Mouse (Mus musculus) stomach, postnatal 0 days (tissue): ENCODE measurements around the gene Asb17. TPM values are rescaled to one million over a fixed set of nuclear protein-coding genes. Genes with fewer than 3 reads are reported as not detected.

Source experiments
- ATAC-seq: fragments of 200-750 bp; cut with Nextera tagmentation; 2 replicates; pipeline ENCODE4 v1.8.0; 2017; ENCODE audit not compliant: low FRiP score, low TSS enrichment
- DNase-seq: peaks from one replicate; pipeline ENCODE4 v3.0.0-alpha.2; 2016; ENCODE audit warnings: low spot score
- H3K27ac ChIP-seq: fragments of 300-500 bp; sonication (generic); replicated peaks from 2 replicates; pipeline ENCODE4 v1.5.1; 2014; ENCODE audit warnings: mild to moderate bottlenecking, control low read depth
- H3K27me3 ChIP-seq: fragments of 300-500 bp; sonication (generic); 2 replicates; pipeline ENCODE4 v1.6.1; 2014; ENCODE audit warnings: low read length; ENCODE audit not compliant: control insufficient read depth, insufficient read depth
- H3K36me3 ChIP-seq: fragments of 300-500 bp; sonication (generic); 2 replicates; pipeline ENCODE4 v1.6.1; 2014; ENCODE audit warnings: low read length, mixed read lengths; ENCODE audit not compliant: control insufficient read depth, insufficient read depth
- H3K4me1 ChIP-seq: fragments of 300-500 bp; sonication (generic); replicated peaks from 2 replicates; pipeline ENCODE4 v1.6.1; 2014; ENCODE audit warnings: antibody characterized with exemption; ENCODE audit not compliant: control insufficient read depth, insufficient read depth
- H3K4me2 ChIP-seq: fragments of 300-500 bp; sonication (generic); replicated peaks from 2 replicates; pipeline ENCODE4 v1.6.1; 2014; ENCODE audit warnings: low read depth, mild to moderate bottlenecking, control low read depth, moderate library complexity
- H3K4me3 ChIP-seq: fragments of 300-500 bp; sonication (generic); 2 replicates; pipeline ENCODE4 v1.5.1; 2014; ENCODE audit warnings: low read depth, low read length, control low read depth
- H3K9ac ChIP-seq: fragments of 300-500 bp; sonication (generic); 2 replicates; pipeline ENCODE4 v1.6.1; 2014; ENCODE audit warnings: mild to moderate bottlenecking, low read length, control low read depth, mixed read lengths
- H3K9me3 ChIP-seq: fragments of 300-500 bp; sonication (generic); 2 replicates; pipeline ENCODE4 v1.6.1; 2016; ENCODE audit warnings: low read length; ENCODE audit not compliant: control insufficient read depth
- CTCF ChIP-seq: IDR thresholded peaks from 2 replicates; pipeline ENCODE4 v1.5.1; 2016; ENCODE audit warnings: antibody characterized with exemption, low read depth, mild to moderate bottlenecking, moderate library complexity
- EP300 ChIP-seq: optimal IDR thresholded peaks from 2 replicates; pipeline ENCODE3; 2016; ENCODE audit warnings: antibody characterized with exemption
- WGBS: fragments of 180-500 bp; shearing (Covaris S2); extraction: QIAGEN DNeasy Blood & Tissue Kit; methylation state at CpG from one replicate; pipeline ENCODE4 v1.1.7; 2014; 5-methylcytosine and 5-hydroxymethylcytosine counted together
- polyA plus RNA-seq: library from polyadenylated mRNA; unstranded; fragments of >200 nt; fragmentation: Nextera tagmentation; extraction: Ambion mirVana; gene quantifications from 2 replicates; pipeline ENCODE4 v1.2.1, GENCODE M21; 2015

The Asb17 gene
- polyA plus RNA-seq, 1 experiment from 2014 or later, result 0.12 TPM

DNA sequence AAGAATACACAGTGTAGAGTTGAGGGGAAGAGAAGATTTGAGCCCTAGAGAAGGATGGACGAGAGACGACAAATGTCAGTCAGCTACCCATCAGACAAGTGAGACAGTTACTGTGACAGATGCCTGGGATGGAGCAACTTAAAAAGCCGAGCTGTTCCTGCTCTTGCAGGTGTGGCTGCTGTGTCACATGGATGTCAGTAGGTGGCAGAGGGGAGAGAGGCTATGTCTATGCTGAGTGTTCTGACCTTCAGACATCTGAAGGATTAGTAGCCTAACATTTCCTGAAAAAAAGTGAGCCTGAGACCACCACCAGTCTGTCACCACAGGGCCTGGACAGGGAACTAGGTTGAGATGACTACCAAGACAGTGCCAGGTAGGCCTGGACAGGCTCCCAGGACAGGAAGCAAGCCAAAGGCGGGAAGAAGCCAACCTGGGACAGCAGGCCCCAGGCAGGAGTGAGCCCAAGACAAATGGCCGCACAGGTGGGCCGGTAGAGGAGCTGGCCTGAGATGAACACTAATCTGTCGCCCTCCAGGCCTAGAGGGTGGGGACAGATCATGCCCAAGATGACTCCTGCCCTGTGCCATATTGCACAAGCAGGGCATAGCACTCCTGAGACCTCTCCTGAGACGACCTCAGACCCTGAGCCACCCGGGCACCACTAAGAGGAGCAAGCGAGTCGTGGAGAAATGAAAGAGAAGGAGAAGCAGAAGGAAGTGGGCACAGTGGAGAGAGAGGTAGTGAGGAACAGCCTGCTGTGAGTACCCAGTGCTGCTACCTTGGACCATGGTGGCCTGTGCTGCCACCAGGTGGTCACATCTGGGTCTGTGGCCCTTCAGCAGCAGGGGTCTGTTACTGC, 12.8 kb upstream of the Asb17 start:
- H3K27me3 ChIP-seq, result no peaks in the 10 kb centered on the region
- TF ChIP-seq CTCF, result peak; percentile 70
- no peak for TF ChIP-seq EP300
- ATAC-seq (peak; percentile 39; the same call in 1 of the 2 replicates), DNase-seq (peak; percentile 32)
- H3K4me3 ChIP-seq, result no peak overlapping the region
- H3K9me3 ChIP-seq, result no peaks in the 10 kb centered on the region
- 71% methylated on average over 11 of the region's 11 CpGs for WGBS
- H3K27ac ChIP-seq, result no peak overlapping the region
- no peak overlapping the region for H3K9ac ChIP-seq
- H3K4me1 ChIP-seq, result no peaks in the 10 kb centered on the region
- no peaks in the 10 kb centered on the region for H3K36me3 ChIP-seq
- no peak overlapping the region for H3K4me2 ChIP-seq

DNA sequence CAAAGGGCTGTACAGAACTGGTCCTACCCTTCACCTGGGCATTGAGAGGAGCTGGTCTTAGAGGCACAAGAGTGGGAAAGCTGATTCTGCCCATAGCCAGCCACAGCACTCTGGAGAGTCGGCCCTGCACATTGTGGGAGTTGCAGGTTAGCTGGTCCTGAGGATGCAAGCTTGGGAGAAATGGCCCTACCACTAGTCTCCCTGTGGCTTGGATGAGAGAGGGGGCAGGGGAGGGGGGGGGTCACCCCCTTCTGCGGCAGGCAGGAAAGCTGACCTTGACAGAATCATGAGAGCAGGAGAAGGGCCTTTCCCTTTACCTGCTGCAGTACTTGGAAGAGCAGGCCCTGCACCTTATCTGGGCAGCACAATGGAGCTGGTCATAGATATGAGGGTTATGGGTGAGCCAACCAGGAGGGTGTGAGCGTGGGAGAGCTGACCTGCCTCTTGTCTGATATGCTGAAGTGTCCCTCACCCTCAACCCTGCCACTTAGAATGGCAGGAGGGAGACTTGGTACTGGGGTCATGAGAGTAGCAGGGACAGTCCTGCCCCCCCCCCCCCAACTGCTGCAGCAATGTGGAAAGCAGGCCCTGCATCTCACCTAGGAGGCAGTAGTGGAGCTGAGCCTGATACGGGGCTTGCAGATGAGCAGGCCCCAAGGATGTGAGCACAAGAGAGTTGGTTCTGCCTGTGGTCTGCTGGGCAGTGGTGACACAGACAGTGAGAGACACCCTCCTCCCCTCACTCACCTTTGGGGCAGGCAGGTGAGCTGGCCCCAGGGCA, 11.9 kb upstream of the Asb17 start:
- TF ChIP-seq CTCF, result no peak
- no peak for TF ChIP-seq EP300
- ATAC-seq (peak; percentile 51; the same call in 1 of the 2 replicates), DNase-seq (no peak)
- Histone ChIP-seq H3K4me2 (no peak overlapping the region), H3K9ac (no peak overlapping the region), H3K27ac (no peak overlapping the region), H3K36me3 (no peaks in the 10 kb centered on the region), H3K4me3 (no peak overlapping the region), H3K4me1 (no peaks in the 10 kb centered on the region), H3K9me3 (no peaks in the 10 kb centered on the region), H3K27me3 (no peaks in the 10 kb centered on the region)
- WGBS, result 84% methylated on average over 4 of the region's 4 CpGs

DNA sequence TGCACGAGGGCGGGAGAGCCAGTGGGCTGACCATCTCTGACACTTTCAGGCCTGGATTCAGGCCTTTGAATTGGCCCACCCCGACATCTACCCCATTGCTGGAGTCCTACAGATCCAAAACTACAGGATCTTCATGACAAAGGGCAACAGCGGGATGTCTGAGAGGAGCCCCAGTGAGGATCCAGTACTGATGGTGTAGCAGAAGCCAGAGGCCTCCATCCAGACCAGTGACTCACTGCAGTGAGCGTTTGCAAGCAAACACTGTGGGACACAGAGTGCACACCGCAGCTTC, 11.4 kb upstream of the Asb17 start:
- no peak overlapping the region for H3K4me3 ChIP-seq
- H3K4me2 ChIP-seq, result no peak overlapping the region
- DNase-seq, result no peak
- no peaks in the 10 kb centered on the region for H3K27me3 ChIP-seq
- no peak for ATAC-seq
- H3K27ac ChIP-seq, result no peak overlapping the region
- H3K9me3 ChIP-seq, result no peaks in the 10 kb centered on the region
- no peaks in the 10 kb centered on the region for H3K4me1 ChIP-seq
- H3K36me3 ChIP-seq, result no peaks in the 10 kb centered on the region
- H3K9ac ChIP-seq, result no peak overlapping the region
- TF ChIP-seq CTCF (no peak), EP300 (no peak)
- 75% methylated on average over 6 of the region's 6 CpGs for WGBS

GRCm38 (mm10) chr3:153834071-153834470, 9.9 kb upstream of the Asb17 start:
- no peaks in the 10 kb centered on the region for H3K4me1 ChIP-seq
- DNase-seq (peak; percentile 3), ATAC-seq (no peak)
- WGBS, result 91% methylated on average over 4 of the region's 4 CpGs
- TF ChIP-seq CTCF, result no peak
- no peak for TF ChIP-seq EP300
- H3K27ac ChIP-seq, result no peak overlapping the region
- H3K36me3 ChIP-seq, result no peaks in the 10 kb centered on the region
- no peak overlapping the region for H3K4me2 ChIP-seq
- H3K9ac ChIP-seq, result no peak overlapping the region
- no peaks in the 10 kb centered on the region for H3K9me3 ChIP-seq
- no peak overlapping the region for H3K4me3 ChIP-seq
- no peaks in the 10 kb centered on the region for H3K27me3 ChIP-seq

DNA sequence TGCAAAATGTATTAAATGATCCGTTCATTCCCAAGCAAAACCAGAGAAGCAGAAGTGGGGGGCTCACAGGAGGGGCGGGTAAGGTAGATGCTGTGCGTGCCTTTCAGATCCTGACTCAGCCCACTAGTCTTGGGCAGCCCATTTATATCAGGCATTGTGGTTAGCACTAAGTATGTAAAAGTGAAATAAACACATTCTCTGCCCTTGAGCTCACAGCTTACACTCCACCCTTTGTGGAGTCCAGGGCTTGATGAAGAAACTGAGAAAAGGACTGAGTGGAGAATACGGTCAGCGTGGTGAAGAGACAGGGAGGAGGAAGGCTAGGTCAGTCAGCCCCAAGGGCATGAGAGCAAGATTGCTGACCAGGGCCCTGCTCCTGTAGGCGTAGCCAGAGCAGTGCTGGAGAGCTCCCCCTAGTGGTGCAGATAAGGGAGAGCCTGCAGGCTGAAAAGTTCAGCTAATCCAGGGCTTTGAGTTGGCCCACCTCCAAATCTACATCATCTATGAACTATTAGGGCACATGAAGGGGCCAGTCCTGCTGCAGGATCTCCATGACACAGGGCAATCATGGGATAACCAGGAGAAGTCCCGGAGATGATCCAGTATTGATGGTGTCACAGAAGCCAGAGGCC, 8.4 kb upstream of the Asb17 start:
- H3K9me3 ChIP-seq, result no peaks in the 10 kb centered on the region
- H3K9ac ChIP-seq, result no peak overlapping the region
- no peaks in the 10 kb centered on the region for H3K27me3 ChIP-seq
- H3K27ac ChIP-seq, result no peak overlapping the region
- no peak overlapping the region for H3K4me3 ChIP-seq
- DNase-seq (peak; percentile 67), ATAC-seq (peak; percentile 64)
- WGBS, result 62% methylated on average over 7 of the region's 7 CpGs
- TF ChIP-seq CTCF (peak; percentile 87), EP300 (no peak)
- H3K4me2 ChIP-seq, result no peak overlapping the region
- H3K36me3 ChIP-seq, result no peaks in the 10 kb centered on the region
- no peaks in the 10 kb centered on the region for H3K4me1 ChIP-seq
